26 mouse cellular contexts compared by ENCODE assay signal in genomic region chr6:117012621-117013020, GRCm38 (mm10).
DNase-seq lines count a peak whose midpoint lies in the region; ATAC-seq and TF ChIP-seq lines count a peak whose summit lies in the region.
"Had no signal": no experiment of that assay in that cellular context is flagged by ENCODE, and none has a peak within 500 bp of the region (broad histone marks: within the 10 kb centered on the region; RNA-seq: fewer than 3 reads in every experiment).

No protein-coding gene starts in this region.

- no peak for TF ChIP-seq CTCF in Patski (IDR thresholded peaks at IDR 0.05)

- H3K9me3 ChIP-seq in heart, embryonic 11.5 days (replicated peaks; ENCODE audit: control insufficient read depth, low read length): no peaks in the 10 kb centered on the region
- no peaks in the 10 kb centered on the region for H3K9me3 ChIP-seq in kidney, embryonic 14.5 days (ENCODE audit: control insufficient read depth, low read length)
- H3K9me3 ChIP-seq: embryonic facial prominence, embryonic 13.5 days; embryonic facial prominence, embryonic 15.5 days; forebrain, embryonic 13.5 days; forebrain, embryonic 15.5 days had no signal

- no peak overlapping the region for H3K27ac ChIP-seq in heart, embryonic 11.5 days (ENCODE audit: low read depth, low read length)
- H3K27ac ChIP-seq in kidney, embryonic 14.5 days (ENCODE audit: low read depth, low read length): no peak overlapping the region
- H3K27ac ChIP-seq: embryonic facial prominence, embryonic 13.5 days; embryonic facial prominence, embryonic 15.5 days; forebrain, embryonic 13.5 days; forebrain, embryonic 15.5 days had no signal

- H3K4me2 ChIP-seq in heart, embryonic 11.5 days: no peak overlapping the region
- no peak overlapping the region for H3K4me2 ChIP-seq in kidney, embryonic 14.5 days (replicated peaks; ENCODE audit: low read depth, low read length)
- H3K4me2 ChIP-seq: embryonic facial prominence, embryonic 13.5 days; embryonic facial prominence, embryonic 15.5 days; forebrain, embryonic 13.5 days; forebrain, embryonic 15.5 days had no signal

- CTCF ChIA-PET in Patski (lab: Charles Lee): interaction anchor here (0.9 kb wide), 1 partner anchor 238 kb away, joined by 3 read pairs; no protein-coding TSS in a partner anchor

- H3K4me1 ChIP-seq in heart, embryonic 11.5 days (ENCODE audit: control insufficient read depth, insufficient read depth, low read length): no peaks in the 10 kb centered on the region
- no peaks in the 10 kb centered on the region for H3K4me1 ChIP-seq in kidney, embryonic 14.5 days (ENCODE audit: control insufficient read depth, insufficient read depth, low read length)
- H3K4me1 ChIP-seq: embryonic facial prominence, embryonic 13.5 days; embryonic facial prominence, embryonic 15.5 days; forebrain, embryonic 13.5 days; forebrain, embryonic 15.5 days had no signal

- no peaks in the 10 kb centered on the region for H3K36me3 ChIP-seq in heart, embryonic 11.5 days (ENCODE audit: control insufficient read depth, insufficient read depth, low read length)
- H3K36me3 ChIP-seq in kidney, embryonic 14.5 days (ENCODE audit: control insufficient read depth, insufficient read depth, low read length): no peaks in the 10 kb centered on the region
- H3K36me3 ChIP-seq: embryonic facial prominence, embryonic 13.5 days; embryonic facial prominence, embryonic 15.5 days; forebrain, embryonic 15.5 days; G1E had no signal

- H3K4me3 ChIP-seq in heart, embryonic 11.5 days (ENCODE audit: low read depth, low read length): no peak overlapping the region
- H3K4me3 ChIP-seq in kidney, embryonic 14.5 days (ENCODE audit: low read length): no peak overlapping the region
- H3K4me3 ChIP-seq: embryonic facial prominence, embryonic 13.5 days; embryonic facial prominence, embryonic 15.5 days; erythroblast, embryonic 14.5 days; forebrain, embryonic 13.5 days; forebrain, embryonic 15.5 days had no signal

- POLR2A ChIA-PET in Patski (lab: Charles Lee): no interaction called here

- in situ Hi-C loops in Patski (cut with MboI; ENCODE audit: low pct_unique_long_range_greater_than_20kb): no loop called here

- 80% methylated on average over 5 of the region's 5 CpGs for WGBS in heart, embryonic 11.5 days (ENCODE audit: insufficient replicate concordance)
- WGBS in kidney, embryonic 14.5 days: 83% methylated on average over 5 of the region's 5 CpGs

- no peak overlapping the region for H3K9ac ChIP-seq in heart, embryonic 11.5 days (ENCODE audit: low read depth, low read length)
- no peak overlapping the region for H3K9ac ChIP-seq in kidney, embryonic 14.5 days (ENCODE audit: low read depth, low read length)
- H3K9ac ChIP-seq: embryonic facial prominence, embryonic 13.5 days; embryonic facial prominence, embryonic 15.5 days; forebrain, embryonic 13.5 days; forebrain, embryonic 15.5 days had no signal

- H3K27me3 ChIP-seq in Patski: no peaks in the 10 kb centered on the region
- H3K27me3 ChIP-seq in heart, embryonic 11.5 days (ENCODE audit: control insufficient read depth, insufficient read depth, low read length): no peaks in the 10 kb centered on the region
- H3K27me3 ChIP-seq in kidney, embryonic 14.5 days (ENCODE audit: control insufficient read depth, insufficient read depth, low read length): no peaks in the 10 kb centered on the region
- H3K27me3 ChIP-seq: embryonic facial prominence, embryonic 13.5 days; embryonic facial prominence, embryonic 15.5 days; forebrain, embryonic 13.5 days; forebrain, embryonic 15.5 days had no signal

- peak; percentile 5 for DNase-seq in right cerebral cortex, adult 18-20 months
- no peak for DNase-seq in right cerebral cortex, adult 2 months (ENCODE audit: low spot score in 2 of 2)
- DNase-seq in MN1 (ENCODE audit: low spot score): peak; percentile 59
- peak; percentile 13 for DNase-seq in Patski (ENCODE audit: low read depth, low spot score)
- DNase-seq in skeletal muscle tissue, adult 2 months (ENCODE audit: low read depth, low spot score): peak; percentile 19
- DNase-seq in kidney, postnatal 10 days: no peak
- DNase-seq: adrenal gland, adult 8-10 months; adrenal gland, postnatal 14 days; adrenal gland, postnatal 36 days; B cell, adult 2 months; cerebellum, adult 11 months; cerebellum, adult 18-20 months; cerebellum, adult 8-10 months; cerebellum, adult 9-11 months; cerebellum, postnatal 14 days; cerebellum, postnatal 36 days; embryo, embryonic 11 days had no signal

- ATAC-seq in Patski: no peak
- no peak for ATAC-seq in heart, embryonic 11.5 days (replicated peaks; ENCODE audit: insufficient number of reproducible peaks, low FRiP score, low TSS enrichment)
- no peak for ATAC-seq in kidney, embryonic 14.5 days (ENCODE audit: low FRiP score, low TSS enrichment)
- ATAC-seq: CD4-positive, CD25-positive, alpha-beta regulatory T cell, adult 4 months; forebrain, embryonic 13.5 days; forebrain, embryonic 15.5 days had no signal

Comparison
In these comparisons a context has a peak if more than half of its experiments do, and no peak if none do; other contexts are left out.
1. DNase-seq: peak in right cerebral cortex, adult 18-20 months (single experiment), MN1 (single experiment), Patski (single experiment) and skeletal muscle tissue, adult 2 months (single experiment); none in right cerebral cortex, adult 2 months (0 of 2) and kidney, postnatal 10 days (single experiment).